Mouse (Mus musculus) MEL (cell line): ENCODE measurements around the gene B4galt1. TPM values are rescaled to one million over a fixed set of nuclear protein-coding genes. Genes with fewer than 3 reads are reported as not detected.

Experiments used
- DNase-seq: peaks from one replicate; pipeline ENCODE4 v3.0.0; 2011; ENCODE audit warnings: low read depth, low spot score
- H3K27ac ChIP-seq: 2 replicates; pipeline ENCODE4 v1.5.1; 2012; ENCODE audit warnings: low read depth, mild to moderate bottlenecking, control low read depth, low read length, moderate library complexity; ENCODE audit not compliant: control insufficient read depth
- H3K27me3 ChIP-seq, 2 experiments: fragments of 150-350 bp in 1 of 2; sonication (generic) in 1 of 2; 2 replicates each; pipeline ENCODE4 v1.6.1; 2012; ENCODE audit warnings: low read length in 2 of 2, mild to moderate bottlenecking in 2 of 2, improper control_type of control experiment in 1 of 2, moderate library complexity in 1 of 2; ENCODE audit not compliant: insufficient read depth in 2 of 2, control insufficient read depth in 1 of 2
- H3K36me3 ChIP-seq, 2 experiments: 2 replicates each; pipeline ENCODE4 v1.6.1; 2012 to 2014; ENCODE audit warnings: low read length in 2 of 2, improper control_type of control experiment in 1 of 2, inconsistent platforms in 1 of 2, mild to moderate bottlenecking in 1 of 2; ENCODE audit not compliant: insufficient read depth in 2 of 2, control insufficient read depth in 1 of 2
- H3K4me1 ChIP-seq, 2 experiments: fragments of 150-350 bp in 1 of 2; sonication (generic) in 1 of 2; 2 replicates each; pipeline ENCODE4 v1.6.1; 2012; ENCODE audit warnings: low read length in 2 of 2, improper control_type of control experiment in 1 of 2, mild to moderate bottlenecking in 1 of 2; ENCODE audit not compliant: insufficient read depth in 2 of 2, control insufficient read depth in 1 of 2
- H3K4me3 ChIP-seq, 2 experiments: fragments of 150-350 bp in 1 of 2; sonication (generic) in 1 of 2; 2 replicates each; pipeline ENCODE4 v1.5.1; 2012; ENCODE audit warnings: low read depth in 2 of 2, low read length in 2 of 2, mild to moderate bottlenecking in 2 of 2, moderate library complexity in 2 of 2, control low read depth in 1 of 2, improper control_type of control experiment in 1 of 2; ENCODE audit not compliant: control insufficient read depth in 1 of 2, insufficient read depth in 1 of 2
- H3K79me2 ChIP-seq: 2 replicates; pipeline ENCODE4 v1.6.1; 2012; ENCODE audit warnings: mild to moderate bottlenecking, low read length, moderate library complexity; ENCODE audit not compliant: control insufficient read depth, poor library complexity, insufficient read depth
- H3K9ac ChIP-seq: 2 replicates; pipeline ENCODE4 v1.6.1; 2012; ENCODE audit warnings: low read depth, mild to moderate bottlenecking, control low read depth, low read length, moderate library complexity; ENCODE audit not compliant: control insufficient read depth, poor library complexity, severe bottlenecking
- H3K9me3 ChIP-seq: fragments of 150-350 bp; sonication (generic); replicated peaks from 2 replicates; pipeline ENCODE4 v1.6.1; 2012; ENCODE audit warnings: mild to moderate bottlenecking, low read length, improper control_type of control experiment, moderate library complexity; ENCODE audit not compliant: insufficient read depth
- BHLHE40 ChIP-seq: IDR thresholded peaks from 2 replicates; pipeline ENCODE4 v1.6.1; 2012; ENCODE audit warnings: low read depth, mild to moderate bottlenecking, inconsistent platforms, low read length, improper control_type of control experiment, borderline replicate concordance
- CHD2 ChIP-seq: IDR thresholded peaks from 2 replicates; pipeline ENCODE4 v1.6.1; 2011; ENCODE audit warnings: low read length, improper control_type of control experiment
- E2F4 ChIP-seq: IDR thresholded peaks from 2 replicates; pipeline ENCODE4 v1.6.1; 2011; ENCODE audit warnings: low read depth, low read length, improper control_type of control experiment, borderline replicate concordance
- ELF1 ChIP-seq: IDR thresholded peaks from 2 replicates; pipeline ENCODE4 v1.6.1; 2014; ENCODE audit warnings: low read depth, mild to moderate bottlenecking, inconsistent platforms, low read length, improper control_type of control experiment, moderate library complexity
- EP300 ChIP-seq, 2 experiments: IDR thresholded peaks; 2 replicates each; pipeline ENCODE4 v1.6.1; 2011; ENCODE audit warnings: improper control_type of control experiment in 2 of 2, low read length in 2 of 2, low read depth in 1 of 2, mild to moderate bottlenecking in 1 of 2
- ETS1 ChIP-seq: IDR thresholded peaks from 2 replicates; pipeline ENCODE4 v1.6.1; 2012; ENCODE audit warnings: low read depth, mild to moderate bottlenecking, inconsistent platforms, low read length, improper control_type of control experiment, moderate library complexity
- GABPA ChIP-seq: IDR thresholded peaks from 2 replicates; pipeline ENCODE4 v1.6.1; 2012; ENCODE audit warnings: low read depth, mild to moderate bottlenecking, inconsistent platforms, low read length, improper control_type of control experiment, moderate library complexity
- KAT2A ChIP-seq: conservative IDR thresholded peaks from 2 replicates; pipeline ENCODE4 v1.6.1; 2012; ENCODE audit warnings: low read depth, low read length, improper control_type of control experiment, inconsistent platforms
- MAX ChIP-seq: IDR thresholded peaks from 2 replicates; pipeline ENCODE4 v1.6.1; 2011; ENCODE audit warnings: low read length, improper control_type of control experiment
- MEF2A ChIP-seq: IDR thresholded peaks from 2 replicates; pipeline ENCODE4 v1.6.1; 2014; ENCODE audit warnings: low read depth, mild to moderate bottlenecking, inconsistent platforms, low read length, improper control_type of control experiment; ENCODE audit not compliant: poor library complexity, insufficient replicate concordance, severe bottlenecking; ENCODE audit errors: extremely low read depth
- MXI1 ChIP-seq: IDR thresholded peaks from 2 replicates; pipeline ENCODE4 v1.6.1; 2011; ENCODE audit warnings: mild to moderate bottlenecking, low read depth, low read length, improper control_type of control experiment
- MYB ChIP-seq: IDR thresholded peaks from 2 replicates; pipeline ENCODE4 v1.6.1; 2011; ENCODE audit warnings: mild to moderate bottlenecking, low read depth, low read length, improper control_type of control experiment
- NRF1 ChIP-seq: IDR thresholded peaks from 2 replicates; pipeline ENCODE4 v1.6.1; 2014; ENCODE audit warnings: low read depth, mild to moderate bottlenecking, inconsistent platforms, low read length, improper control_type of control experiment, moderate library complexity; ENCODE audit not compliant: poor library complexity, insufficient read depth, severe bottlenecking
- POLR2AphosphoS2 ChIP-seq: IDR thresholded peaks from 2 replicates; pipeline ENCODE4 v1.6.1; 2011; ENCODE audit warnings: low read length, improper control_type of control experiment
- POLR2AphosphoS5 ChIP-seq: IDR thresholded peaks from 2 replicates; pipeline ENCODE4 v1.6.1; 2012; ENCODE audit warnings: low read depth, borderline replicate concordance, mild to moderate bottlenecking, inconsistent platforms, low read length, moderate library complexity, mixed read lengths
- RAD21 ChIP-seq: IDR thresholded peaks from 2 replicates; pipeline ENCODE4 v1.6.1; 2011; ENCODE audit warnings: mild to moderate bottlenecking, low read depth, low read length, improper control_type of control experiment
- TBP ChIP-seq: IDR thresholded peaks from 2 replicates; pipeline ENCODE4 v1.8.0; 2011; ENCODE audit warnings: low read depth, low read length, improper control_type of control experiment
- UBTF ChIP-seq: IDR thresholded peaks from 2 replicates; pipeline ENCODE4 v1.6.1; 2012; ENCODE audit warnings: low read depth, mild to moderate bottlenecking, inconsistent platforms, low read length, improper control_type of control experiment, moderate library complexity, borderline replicate concordance; ENCODE audit not compliant: insufficient read depth
- USF1 ChIP-seq: IDR thresholded peaks from 2 replicates; pipeline ENCODE4 v1.6.1; 2014; ENCODE audit warnings: low read depth, mild to moderate bottlenecking, inconsistent platforms, low read length, improper control_type of control experiment, moderate library complexity
- USF2 ChIP-seq, 2 experiments: IDR thresholded peaks; 2 replicates each; pipeline ENCODE4 v1.6.1; 2011 to 2012; ENCODE audit warnings: improper control_type of control experiment in 2 of 2, low read length in 2 of 2, borderline replicate concordance in 1 of 2, inconsistent platforms in 1 of 2, low read depth in 1 of 2, mild to moderate bottlenecking in 1 of 2; ENCODE audit not compliant: insufficient read depth in 1 of 2
- ZKSCAN1 ChIP-seq: IDR thresholded peaks from 2 replicates; pipeline ENCODE4 v1.6.1; 2012; ENCODE audit warnings: low read depth, mild to moderate bottlenecking, inconsistent platforms, low read length, improper control_type of control experiment, moderate library complexity
- ZMIZ1 ChIP-seq: IDR thresholded peaks from 2 replicates; pipeline ENCODE4 v1.6.1; 2012; ENCODE audit warnings: low read depth, mild to moderate bottlenecking, inconsistent platforms, low read length, improper control_type of control experiment, moderate library complexity
- polyA plus RNA-seq, 2 experiments: library from polyadenylated mRNA; stranded (reverse) in 1 of 2; unstranded in 1 of 2; fragments of >175 nt in 1 of 2; fragments of >200 nt in 1 of 2; gene quantifications; 2 replicates each; pipeline versions ENCODE4 v1.2.1 to v1.2.4; 2012; ENCODE audit warnings: low replicate concordance in 2 of 2, low read depth in 1 of 2; ENCODE audit not compliant: insufficient read length in 2 of 2, insufficient read depth in 1 of 2, missing spikeins in 1 of 2
- total RNA-seq: library from RNA; depleted of rRNA; stranded (reverse); fragments of 300-350 nt; gene quantifications from 2 replicates; pipeline ENCODE4 v1.2.3, GENCODE M21; 2012

The B4galt1 gene
- total and polyA plus RNA-seq, 3 experiments, result 10.8 to 22.5 TPM; not detected in 1

DNA sequence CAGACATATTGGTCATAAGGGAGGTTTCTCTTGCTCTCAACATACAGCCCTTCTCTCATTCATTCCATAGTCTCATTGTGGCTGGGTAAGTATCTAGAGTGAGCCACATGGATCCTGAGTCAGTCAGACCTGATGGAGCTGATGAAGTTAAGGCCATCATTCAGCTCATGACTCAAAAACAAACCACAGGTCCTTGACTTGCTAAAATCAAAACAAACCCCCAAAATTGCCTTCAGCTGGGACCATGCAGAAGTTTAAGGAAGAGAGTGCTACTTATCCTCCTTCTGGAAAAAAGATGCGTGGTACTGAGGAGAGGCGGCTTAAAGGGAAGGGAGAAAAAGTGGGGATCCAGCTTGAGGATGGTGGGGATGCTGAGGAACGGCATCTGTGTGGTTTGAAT, 58.0 kb downstream of the B4galt1 start:
- Histone ChIP-seq H3K9ac (no peak overlapping the region), H3K4me1 (0 out of 4 replicates have a peak, but pooled peaks cover 0 to 2% of the 10 kb centered on the region in 2 experiments), H3K36me3 (no peaks in the 10 kb centered on the region), H3K79me2 (no peaks in the 10 kb centered on the region), H3K27ac (no peak overlapping the region), H3K4me3 (no peak overlapping the region), H3K9me3 (no peaks in the 10 kb centered on the region), H3K27me3 (no peaks in the 10 kb centered on the region)
- TF ChIP-seq USF1, result no peak
- TF ChIP-seq MYB, result no peak
- no peak for TF ChIP-seq NRF1
- no peak for TF ChIP-seq MAX
- TF ChIP-seq ETS1, result no peak
- no peak for DNase-seq

DNA sequence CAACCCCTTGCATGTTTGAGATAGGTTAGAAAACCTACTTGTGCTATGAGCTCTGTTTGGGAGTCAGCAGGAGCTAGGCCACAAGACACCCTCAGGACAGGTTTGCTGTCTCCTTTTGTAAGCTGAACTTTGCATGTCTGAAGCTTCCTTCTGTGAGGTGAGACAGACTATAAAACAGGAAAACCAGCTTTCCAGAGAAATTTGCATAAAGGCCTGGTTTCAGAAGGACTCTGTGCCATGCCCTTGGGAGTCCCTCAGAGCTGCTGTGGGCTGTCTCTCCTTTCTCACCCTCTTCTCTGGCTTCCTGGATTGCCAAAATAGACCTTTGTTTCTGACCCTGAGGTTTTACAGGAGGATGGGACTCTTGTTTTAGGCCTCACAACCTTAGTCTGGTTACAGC, 59.5 kb downstream of the B4galt1 start:
- Histone ChIP-seq H3K4me3 (no peak overlapping the region), H3K4me1 (0 out of 4 replicates have a peak, but pooled peaks cover 0 to 2% of the 10 kb centered on the region in 2 experiments), H3K27ac (no peak overlapping the region), H3K36me3 (no peaks in the 10 kb centered on the region), H3K27me3 (no peaks in the 10 kb centered on the region), H3K9me3 (no peaks in the 10 kb centered on the region), H3K9ac (no peak overlapping the region), H3K79me2 (no peaks in the 10 kb centered on the region)
- no peak for DNase-seq
- no peak for TF ChIP-seq MEF2A
- no peak for TF ChIP-seq CHD2
- no peak for TF ChIP-seq TBP
- no peak for TF ChIP-seq EP300 (IDR thresholded peaks at IDR 0.05; ENCODE audit: low read depth in 1 of 2, low read length in 2 of 2)
- TF ChIP-seq E2F4, result no peak
- TF ChIP-seq USF2 (IDR thresholded peaks at IDR 0.05; ENCODE audit: borderline replicate concordance in 1 of 2, insufficient read depth in 1 of 2, low read depth in 1 of 2, low read length in 2 of 2), result no peak
- TF ChIP-seq POLR2AphosphoS2, result no peak
- TF ChIP-seq KAT2A, result no peak
- no peak for TF ChIP-seq BHLHE40
- TF ChIP-seq ZMIZ1, result no peak
- TF ChIP-seq ZKSCAN1, result no peak
- no peak for TF ChIP-seq RAD21
- no peak for TF ChIP-seq GABPA
- TF ChIP-seq ELF1, result no peak
- no peak for TF ChIP-seq POLR2AphosphoS5
- TF ChIP-seq USF1, result no peak
- no peak for TF ChIP-seq UBTF
- TF ChIP-seq MXI1, result no peak
